Mouse (Mus musculus): ENCODE results near the gene Acvrl1.

DNA sequence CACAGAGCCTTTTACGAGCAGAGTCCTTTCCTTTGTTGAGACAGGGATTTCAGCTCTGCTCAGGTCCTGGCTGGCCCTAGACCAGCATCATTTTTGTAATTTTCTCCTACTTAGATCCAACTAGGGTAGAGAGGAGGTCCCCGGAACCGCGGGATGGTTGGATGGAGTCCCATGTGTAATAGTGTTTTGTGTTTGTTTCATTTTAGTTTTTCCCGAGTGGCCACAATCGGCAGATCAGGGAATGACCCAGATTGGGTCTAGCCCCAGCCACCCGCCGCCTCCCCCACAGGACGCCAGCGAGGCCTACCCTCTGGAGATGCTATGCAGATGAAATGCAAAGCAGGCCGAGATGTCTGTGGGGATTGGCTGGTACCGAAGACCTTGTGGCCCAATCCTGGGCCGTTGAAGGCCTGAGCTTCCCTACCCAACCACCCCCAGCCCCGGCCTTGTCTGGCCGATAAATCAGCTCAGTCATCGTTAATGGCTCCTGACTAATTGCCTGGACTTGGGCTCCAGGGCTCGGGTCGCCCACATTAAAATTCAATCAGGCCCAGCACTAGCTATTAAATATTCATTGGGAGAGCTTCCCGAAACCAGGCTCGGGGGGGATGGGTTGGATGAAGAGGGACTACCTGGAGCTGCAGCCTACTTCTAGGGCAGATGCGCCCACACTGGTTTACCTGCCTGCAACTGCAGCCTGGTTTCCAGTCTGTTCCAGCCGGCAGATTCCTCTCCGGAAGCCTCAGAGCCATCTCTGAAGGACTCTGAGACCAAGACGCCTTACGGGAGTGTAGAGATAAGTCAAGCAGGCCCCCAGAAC, 35.3 kb upstream of the Acvrl1 start:
- TF ChIP-seq POLR2A (IDR thresholded peaks at IDR 0.05; ENCODE audit: low read depth, low read length) (no peak), CTCF (IDR thresholded peaks at IDR 0.05; ENCODE audit: extremely low read depth, insufficient read depth, insufficient read length, insufficient replicate concordance) (no peak)

Data from spleen, adult 2 months (tissue).